Mouse (Mus musculus) kidney, embryonic 14.5 days (tissue): ENCODE results near the gene Zfyve19. TPM values are rescaled to one million over a fixed set of nuclear protein-coding genes. Genes with fewer than 3 reads are reported as not detected.
A peak's percentile ranks its signal among the peaks of the same experiment; 100 is the strongest.

Experiments used
- ATAC-seq: fragments of 200-750 bp; cut with Nextera tagmentation; 2 replicates; pipeline ENCODE4 v1.8.0; 2017; ENCODE audit warnings: moderate number of reproducible peaks, mild to moderate bottlenecking, moderate TSS enrichment, moderate library complexity; ENCODE audit not compliant: low FRiP score, low TSS enrichment
- H3K27ac ChIP-seq: fragments of 300-500 bp; sonication (generic); 2 replicates; pipeline ENCODE4 v1.5.1; 2014; ENCODE audit warnings: low read depth, mild to moderate bottlenecking, low read length, moderate library complexity, mixed read lengths
- H3K27me3 ChIP-seq: fragments of 300-500 bp; sonication (generic); 2 replicates; pipeline ENCODE4 v1.6.1; 2014; ENCODE audit warnings: mild to moderate bottlenecking, low read length; ENCODE audit not compliant: control insufficient read depth, insufficient read depth
- H3K36me3 ChIP-seq: fragments of 300-500 bp; sonication (generic); 2 replicates; pipeline ENCODE4 v1.6.1; 2014; ENCODE audit warnings: low read length, mixed read lengths; ENCODE audit not compliant: control insufficient read depth, insufficient read depth
- H3K4me1 ChIP-seq: fragments of 300-500 bp; sonication (generic); 2 replicates; pipeline ENCODE4 v1.6.1; 2014; ENCODE audit warnings: low read length, mixed read lengths; ENCODE audit not compliant: control insufficient read depth, insufficient read depth
- H3K4me2 ChIP-seq: fragments of 300-500 bp; sonication (generic); replicated peaks from 2 replicates; pipeline ENCODE4 v1.6.1; 2014; ENCODE audit warnings: low read depth, mild to moderate bottlenecking, low read length
- H3K4me3 ChIP-seq: fragments of 300-500 bp; sonication (generic); 2 replicates; pipeline ENCODE4 v1.5.1; 2014; ENCODE audit warnings: mild to moderate bottlenecking, low read length
- H3K9ac ChIP-seq: fragments of 300-500 bp; sonication (generic); 2 replicates; pipeline ENCODE4 v1.6.1; 2014; ENCODE audit warnings: low read depth, mild to moderate bottlenecking, low read length, moderate library complexity
- H3K9me3 ChIP-seq: fragments of 300-500 bp; sonication (generic); 2 replicates; pipeline ENCODE4 v1.6.1; 2016; ENCODE audit warnings: low read length; ENCODE audit not compliant: control insufficient read depth
- WGBS: fragments of 180-500 bp; shearing (Covaris S2); extraction: QIAGEN DNeasy Blood & Tissue Kit; methylation state at CpG from one replicate; pipeline ENCODE4 v1.1.7; 2014; 5-methylcytosine and 5-hydroxymethylcytosine counted together
- polyA plus RNA-seq: library from polyadenylated mRNA; unstranded; fragments of >200 nt; fragmentation: Nextera tagmentation; extraction: Ambion mirVana; gene quantifications from 2 replicates; pipeline ENCODE4 v1.2.1, GENCODE M21; 2014

Zfyve19 gene
- polyA plus RNA-seq, 1 experiment from 2014 or later: 49.1 TPM

GRCm38 (mm10) chr2:119240075-119240818 is 31.8 kb downstream of the Zfyve19 start:
- Histone ChIP-seq H3K27ac (no peak overlapping the region), H3K4me2 (no peak overlapping the region), H3K36me3 (no peaks in the 10 kb centered on the region), H3K9me3 (no peaks in the 10 kb centered on the region), H3K4me3 (no peak overlapping the region), H3K27me3 (peaks cover 41% of the 10 kb centered on the region), H3K4me1 (0 out of 2 replicates have a peak, but pooled peaks cover 8% of the 10 kb centered on the region), H3K9ac (no peak overlapping the region)
- WGBS: 58% methylated on average over 4 of the region's 4 CpGs
- no peak for ATAC-seq

- 92% methylated on average over 4 of the region's 4 CpGs for WGBS
- Histone ChIP-seq H3K4me1 (0 out of 2 replicates have a peak, but pooled peaks cover 8% of the 10 kb centered on the region), H3K4me3 (no peak overlapping the region), H3K27ac (no peak overlapping the region), H3K9ac (no peak overlapping the region), H3K4me2 (no peak overlapping the region), H3K36me3 (peaks cover 4% of the 10 kb centered on the region; the same call in 1 of the 2 replicates), H3K27me3 (peaks cover 40% of the 10 kb centered on the region), H3K9me3 (no peaks in the 10 kb centered on the region)
- ATAC-seq: no peak
Observed at GRCm38 (mm10) chr2:119240819-119241186, 32.4 kb downstream of the Zfyve19 start.

- H3K9me3 ChIP-seq: no peaks in the 10 kb centered on the region
- H3K4me3 ChIP-seq: no peak overlapping the region
- ATAC-seq: no peak
- H3K27ac ChIP-seq: no peak overlapping the region
- peaks cover 22% of the 10 kb centered on the region for H3K27me3 ChIP-seq
- H3K4me1 ChIP-seq: 0 out of 2 replicates have a peak, but pooled peaks cover 3% of the 10 kb centered on the region
- WGBS: 67% methylated on average over 9 of the region's 9 CpGs
- peaks cover 4% of the 10 kb centered on the region; the same call in 1 of the 2 replicates for H3K36me3 ChIP-seq
- H3K4me2 ChIP-seq: no peak overlapping the region
- H3K9ac ChIP-seq: no peak overlapping the region
Observed at GRCm38 (mm10) chr2:119242548-119242947, 34.1 kb downstream of the Zfyve19 start.

GRCm38 (mm10) chr2:119245246-119245645 is 36.8 kb downstream of the Zfyve19 start:
- Histone ChIP-seq H3K36me3 (peaks cover 4% of the 10 kb centered on the region; the same call in 1 of the 2 replicates), H3K4me1 (no peaks in the 10 kb centered on the region; the same call in 1 of the 2 replicates), H3K27me3 (no peaks in the 10 kb centered on the region), H3K27ac (no peak overlapping the region), H3K9ac (no peak overlapping the region), H3K9me3 (no peaks in the 10 kb centered on the region), H3K4me2 (no peak overlapping the region), H3K4me3 (no peak overlapping the region)
- 75% methylated on average over 7 of the region's 7 CpGs for WGBS
- ATAC-seq: no peak

GRCm38 (mm10) chr2:119247904-119248303 is 39.5 kb downstream of the Zfyve19 start:
- H3K27ac ChIP-seq: no peak overlapping the region
- no peaks in the 10 kb centered on the region; the same call in 1 of the 2 replicates for H3K4me1 ChIP-seq
- no peak overlapping the region for H3K9ac ChIP-seq
- H3K36me3 ChIP-seq: peaks cover 4% of the 10 kb centered on the region; the same call in 1 of the 2 replicates
- no peaks in the 10 kb centered on the region for H3K27me3 ChIP-seq
- no peak for ATAC-seq
- H3K4me3 ChIP-seq: no peak overlapping the region
- no peak overlapping the region for H3K4me2 ChIP-seq
- WGBS: 83% methylated on average over 9 of the region's 9 CpGs
- no peaks in the 10 kb centered on the region for H3K9me3 ChIP-seq

GRCm38 (mm10) chr2:119249592-119250061 is 41.2 kb downstream of the Zfyve19 start:
- Histone ChIP-seq H3K4me1 (no peaks in the 10 kb centered on the region; the same call in 1 of the 2 replicates), H3K36me3 (peaks cover 4% of the 10 kb centered on the region; the same call in 1 of the 2 replicates), H3K27me3 (peaks cover 7% of the 10 kb centered on the region; the same call in 1 of the 2 replicates), H3K9ac (no peak overlapping the region), H3K9me3 (no peaks in the 10 kb centered on the region), H3K4me2 (no peak overlapping the region), H3K27ac (no peak overlapping the region), H3K4me3 (no peak overlapping the region)
- WGBS: 64% methylated on average over 4 of the region's 4 CpGs
- no peak for ATAC-seq

- Histone ChIP-seq H3K4me3 (no peak overlapping the region), H3K27ac (no peak overlapping the region), H3K4me1 (no peaks in the 10 kb centered on the region; the same call in 1 of the 2 replicates), H3K9ac (no peak overlapping the region), H3K4me2 (no peak overlapping the region), H3K9me3 (no peaks in the 10 kb centered on the region), H3K36me3 (peaks cover 4% of the 10 kb centered on the region; the same call in 1 of the 2 replicates), H3K27me3 (peaks cover 14% of the 10 kb centered on the region; the same call in 1 of the 2 replicates)
- ATAC-seq: no peak
- 65% methylated on average over 5 of the region's 5 CpGs for WGBS
Observed at GRCm38 (mm10) chr2:119250377-119250776, 42.0 kb downstream of the Zfyve19 start.

- no peaks in the 10 kb centered on the region for H3K36me3 ChIP-seq
- H3K4me2 ChIP-seq: peak overlapping the region; percentile 25; the same call in 1 of the 2 replicates
- H3K9me3 ChIP-seq: no peaks in the 10 kb centered on the region
- H3K27ac ChIP-seq: no peak overlapping the region
- 15% methylated on average over 11 of the region's 11 CpGs for WGBS
- peak; percentile 86 for ATAC-seq
- H3K27me3 ChIP-seq: peaks cover 16% of the 10 kb centered on the region; the same call in 1 of the 2 replicates
- H3K4me1 ChIP-seq: no peaks in the 10 kb centered on the region; the same call in 1 of the 2 replicates
- no peak overlapping the region for H3K9ac ChIP-seq
- H3K4me3 ChIP-seq: no peak overlapping the region
Observed at GRCm38 (mm10) chr2:119250826-119251478, 42.5 kb downstream of the Zfyve19 start.
